ENCODE assay signal across 8 mouse cellular contexts in the genomic region with DNA sequence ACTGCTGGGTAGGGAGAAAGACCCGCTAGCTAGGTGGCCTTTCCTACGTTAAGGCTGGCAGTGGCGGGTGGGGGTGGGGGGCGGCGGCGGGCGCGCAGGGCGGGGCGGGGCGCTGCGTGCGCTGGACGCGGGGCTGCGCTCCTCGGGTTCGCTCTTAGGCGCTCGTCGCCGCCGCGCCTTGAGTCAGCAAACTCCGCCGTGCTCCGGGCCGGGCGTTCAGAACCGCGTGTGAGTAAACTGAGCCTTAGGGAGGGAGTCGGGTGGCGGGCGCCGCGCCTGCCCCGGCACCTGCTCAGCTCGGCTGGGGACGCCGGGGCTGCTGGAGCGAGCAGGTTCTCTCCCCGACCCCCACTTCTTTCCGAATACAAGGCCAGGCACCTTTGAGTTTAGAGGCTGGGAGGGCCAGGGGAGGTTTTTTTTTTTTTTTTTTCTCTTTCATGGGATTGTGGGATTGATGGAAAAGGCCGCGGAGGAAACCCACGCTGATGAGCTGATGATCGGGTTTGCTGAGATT. TPM values are rescaled to one million over a fixed set of nuclear protein-coding genes. Genes with fewer than 3 reads are reported as not detected.
DNase-seq lines count a peak whose midpoint lies in the region; ATAC-seq and TF ChIP-seq lines count a peak whose summit lies in the region.

Snx10 (plus strand) TSS at position 95 of the 514 bp plus-strand sequence.

- peaks cover 2% of the 10 kb centered on the region for H3K4me1 ChIP-seq in ES-Bruce4 (ENCODE audit: control insufficient read depth, insufficient read depth, low read length)
- peaks cover 17% of the 10 kb centered on the region for H3K4me1 ChIP-seq in forebrain, embryonic 12.5 days
- H3K4me1 ChIP-seq in heart, embryonic 16.5 days (ENCODE audit: control insufficient read depth, insufficient read depth, low read length), result peaks cover 9% of the 10 kb centered on the region
- no peaks in the 10 kb centered on the region for H3K4me1 ChIP-seq in lung, embryonic 16.5 days (replicated peaks; ENCODE audit: control insufficient read depth, insufficient read depth, low read length)

- peak; percentile 80 for DNase-seq in brain, embryonic 14.5 days (ENCODE audit: low read depth)
- DNase-seq in layer of hippocampus, adult 9-11 months, result peak; percentile 48
- peak; percentile 14 for DNase-seq in ovary, postnatal 10 days (ENCODE audit: low spot score)
- DNase-seq in urinary bladder, postnatal 14 days (ENCODE audit: low spot score), result peak; percentile 44

- peak within 1 kb of the TSS; percentile 98 for H3K4me3 ChIP-seq in ES-Bruce4 (ENCODE audit: low read depth, low read length)
- peak within 1 kb of the TSS; percentile 79 for H3K4me3 ChIP-seq in forebrain, embryonic 12.5 days (replicated peaks)
- peak within 1 kb of the TSS; percentile 68 for H3K4me3 ChIP-seq in heart, embryonic 16.5 days (ENCODE audit: low read length)
- H3K4me3 ChIP-seq in lung, embryonic 16.5 days (ENCODE audit: low read length), result peak within 1 kb of the TSS; percentile 72

- H3K4me2 ChIP-seq in forebrain, embryonic 12.5 days, result peak within 1 kb of the TSS; percentile 68
- peak within 1 kb of the TSS; percentile 75 for H3K4me2 ChIP-seq in heart, embryonic 16.5 days (ENCODE audit: low read depth, low read length)
- peak within 1 kb of the TSS; percentile 97 for H3K4me2 ChIP-seq in lung, embryonic 16.5 days (ENCODE audit: low read depth, low read length)

- H3K27ac ChIP-seq in ES-Bruce4 (ENCODE audit: insufficient read depth, low read length), result peak within 1 kb of the TSS; percentile 56
- H3K27ac ChIP-seq in forebrain, embryonic 12.5 days, result peak within 1 kb of the TSS; percentile 78
- peak within 1 kb of the TSS; percentile 57 for H3K27ac ChIP-seq in heart, embryonic 16.5 days (ENCODE audit: low read length)
- no peak within 1 kb of the TSS for H3K27ac ChIP-seq in lung, embryonic 16.5 days (ENCODE audit: low read length)

- under 1% methylated on average over 47 of the region's 47 CpGs for WGBS in forebrain, embryonic 12.5 days
- 1% methylated on average over 47 of the region's 47 CpGs for WGBS in heart, embryonic 16.5 days
- WGBS in lung, embryonic 16.5 days, result 0% methylated on average over 33 of the region's 47 CpGs

- H3K36me3 ChIP-seq in ES-Bruce4 (ENCODE audit: control insufficient read depth, insufficient read depth, low read length, poor library complexity, severe bottlenecking), result no peaks in the 10 kb centered on the region
- H3K36me3 ChIP-seq in forebrain, embryonic 12.5 days (replicated peaks), result no peaks in the 10 kb centered on the region
- no peaks in the 10 kb centered on the region for H3K36me3 ChIP-seq in heart, embryonic 16.5 days (ENCODE audit: control insufficient read depth, insufficient read depth)
- no peaks in the 10 kb centered on the region for H3K36me3 ChIP-seq in lung, embryonic 16.5 days (ENCODE audit: control insufficient read depth, insufficient read depth, low read length)

- peak within 1 kb of the TSS; percentile 96 for H3K9ac ChIP-seq in ES-Bruce4 (ENCODE audit: low read depth, poor library complexity, severe bottlenecking)
- H3K9ac ChIP-seq in forebrain, embryonic 12.5 days, result peak within 1 kb of the TSS; percentile 81
- H3K9ac ChIP-seq in heart, embryonic 16.5 days (ENCODE audit: low read length), result peak within 1 kb of the TSS; percentile 80
- peak within 1 kb of the TSS; percentile 68 for H3K9ac ChIP-seq in lung, embryonic 16.5 days (ENCODE audit: low read length)

- TF ChIP-seq POLR2A in ES-Bruce4 (IDR thresholded peaks at IDR 0.05; ENCODE audit: insufficient read depth, low read length), result no peak
- TF ChIP-seq POLR2A in brain, embryonic 14.5 days (IDR thresholded peaks at IDR 0.05; ENCODE audit: borderline replicate concordance, extremely low read depth, insufficient read depth, insufficient read length, poor library complexity, severe bottlenecking), result peak; percentile 40; the same call in 1 of the 2 replicates

- peak; percentile 78 for ATAC-seq in forebrain, embryonic 12.5 days (ENCODE audit: low FRiP score)
- peak; percentile 67 for ATAC-seq in heart, embryonic 16.5 days (replicated peaks; ENCODE audit: extremely low read depth, insufficient read depth, low FRiP score)
- ATAC-seq in lung, embryonic 16.5 days (ENCODE audit: low read depth), result peak; percentile 65; the same call in 1 of the 2 replicates

- TF ChIP-seq CTCF in ES-Bruce4 (IDR thresholded peaks at IDR 0.05; ENCODE audit: low read depth, low read length), result no peak
- TF ChIP-seq CTCF in brain, embryonic 14.5 days (IDR thresholded peaks at IDR 0.05; ENCODE audit: borderline replicate concordance, extremely low read depth, insufficient read depth, insufficient read length), result no peak

- H3K9me3 ChIP-seq in ES-Bruce4 (replicated peaks; ENCODE audit: control insufficient read depth, insufficient read depth, low read length, poor library complexity, severe bottlenecking), result no peaks in the 10 kb centered on the region
- H3K9me3 ChIP-seq in forebrain, embryonic 12.5 days, result no peaks in the 10 kb centered on the region
- no peaks in the 10 kb centered on the region for H3K9me3 ChIP-seq in heart, embryonic 16.5 days (replicated peaks; ENCODE audit: control insufficient read depth, low read length)
- no peaks in the 10 kb centered on the region for H3K9me3 ChIP-seq in lung, embryonic 16.5 days (ENCODE audit: control insufficient read depth, low read length)

- H3K27me3 ChIP-seq in ES-Bruce4 (ENCODE audit: control insufficient read depth, insufficient read depth, low read length, poor library complexity, severe bottlenecking), result no peaks in the 10 kb centered on the region
- H3K27me3 ChIP-seq in forebrain, embryonic 12.5 days, result no peaks in the 10 kb centered on the region
- H3K27me3 ChIP-seq in heart, embryonic 16.5 days (ENCODE audit: control insufficient read depth, insufficient read depth, low read length), result no peaks in the 10 kb centered on the region
- no peaks in the 10 kb centered on the region for H3K27me3 ChIP-seq in lung, embryonic 16.5 days (ENCODE audit: control insufficient read depth, insufficient read depth, low read depth, low read length)

- TF ChIP-seq EP300 in ES-Bruce4 (IDR thresholded peaks at IDR 0.05; ENCODE audit: insufficient read depth, low read depth, low read length), result no peak

RNA-seq across cellular contexts. Expression of gene Snx10, which starts in this region (rescaled TPM):
- 79.2 and 87.2 TPM in 2 replicates for polyA plus RNA-seq in ES-Bruce4 (2011; ENCODE audit: insufficient read depth, insufficient read length, low read depth, missing spikeins)
- 16.5 and 23.0 TPM in 2 replicates for polyA plus RNA-seq in brain, embryonic 14.5 days (2012; rRNA removed)
- 39.8 and 40.2 TPM in 2 replicates for polyA plus RNA-seq in forebrain, embryonic 12.5 days (2016; fragmentation: Nextera tagmentation; extraction: Ambion mirVana)
- 13.5 and 17.2 TPM in 2 replicates for polyA plus RNA-seq in heart, embryonic 16.5 days (2015; fragmentation: Nextera tagmentation; extraction: Ambion mirVana)
- polyA plus RNA-seq in lung, embryonic 16.5 days (2015; fragmentation: Nextera tagmentation; extraction: Ambion mirVana), result 14.1 and 14.4 TPM in 2 replicates

Comparison
In these comparisons a context has a peak if more than half of its experiments do, and no peak if none do; other contexts are left out.
1. DNase-seq: peak in every context shown above with its lines; median percentile 80 in brain, embryonic 14.5 days; 48 in layer of hippocampus, adult 9-11 months; 44 in urinary bladder, postnatal 14 days; 14 in ovary, postnatal 10 days.